Mouse (Mus musculus) testis, adult 2 months (tissue): ENCODE results near the gene Exo1.

Experiments used
- CTCF ChIP-seq: fragments of 200-500 bp; IDR thresholded peaks from 2 replicates; pipeline ENCODE4 v1.5.1; 2012; ENCODE audit warnings: low read depth, mild to moderate bottlenecking, inconsistent platforms, low read length, moderate library complexity; ENCODE audit not compliant: control insufficient read depth, insufficient read depth, insufficient replicate concordance
- POLR2A ChIP-seq: fragments of 200-500 bp; IDR thresholded peaks from 2 replicates; pipeline ENCODE4 v1.6.1; 2012; ENCODE audit warnings: low read depth, mild to moderate bottlenecking, inconsistent platforms, low read length, moderate library complexity; ENCODE audit not compliant: control insufficient read depth

DNA sequence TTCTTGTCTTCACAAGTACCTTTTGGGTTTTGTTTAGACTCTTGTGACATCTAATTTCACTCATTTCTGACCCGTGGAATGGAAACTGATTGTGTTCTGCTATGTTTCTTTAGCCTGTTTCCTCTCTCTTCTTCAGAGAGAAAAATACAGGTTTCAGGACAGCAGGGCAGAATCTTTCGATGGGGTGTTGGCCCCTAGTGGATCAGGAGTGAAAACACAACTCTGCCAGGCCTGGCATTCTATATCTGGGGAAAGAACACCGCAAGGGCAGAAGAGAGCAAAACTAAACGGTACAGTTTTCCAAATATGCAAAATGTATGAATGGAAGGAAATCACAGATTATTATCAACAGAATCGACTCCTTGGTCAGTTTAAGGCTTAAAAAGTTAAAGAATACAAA is 12.8 kb upstream of the Exo1 start:
- TF ChIP-seq POLR2A = no peak
- no peak for TF ChIP-seq CTCF
